Mouse (Mus musculus) E14TG2a.4 (cell line): ENCODE measurements at regions not wholly inside any gene's neighbourhood (a gene's known extent, or its start where the extent isn't known, plus 50 kb on each side); places are given as distances from the start of the nearest gene placed in this dataset.

Experiments
- H3K27me3 ChIP-seq: 2 replicates; pipeline ENCODE4 v1.6.1; 2014; ENCODE audit warnings: low read length, control low read depth; ENCODE audit not compliant: insufficient read depth
- H3K36me3 ChIP-seq: 2 replicates; pipeline ENCODE4 v1.6.1; 2014; ENCODE audit warnings: low read length, control low read depth; ENCODE audit not compliant: insufficient read depth
- H3K4me1 ChIP-seq: replicated peaks from 2 replicates; pipeline ENCODE4 v1.6.1; 2014; ENCODE audit warnings: low read depth, low read length, control low read depth
- H3K4me3 ChIP-seq: replicated peaks from 2 replicates; pipeline ENCODE4 v1.5.1; 2014; ENCODE audit warnings: mild to moderate bottlenecking, low read length
- H3K9me3 ChIP-seq: 2 replicates; pipeline ENCODE4 v1.6.1; 2014; ENCODE audit warnings: low read length, control low read depth
- CTCF ChIP-seq: conservative IDR thresholded peaks from 2 replicates; pipeline ENCODE4 v1.5.1; 2014; ENCODE audit warnings: low read length
- NANOG ChIP-seq: IDR thresholded peaks from 2 replicates; pipeline ENCODE4 v1.6.1; 2014; ENCODE audit warnings: borderline replicate concordance, low read length, mixed read lengths
- POU5F1 ChIP-seq: IDR thresholded peaks from 2 replicates; pipeline ENCODE4 v1.6.1; 2014; ENCODE audit warnings: low read length, borderline replicate concordance

- Histone ChIP-seq H3K27me3 (no peaks in the 10 kb centered on the region), H3K4me3 (no peak overlapping the region), H3K4me1 (no peaks in the 10 kb centered on the region), H3K9me3 (no peaks in the 10 kb centered on the region), H3K36me3 (no peaks in the 10 kb centered on the region)
- TF ChIP-seq NANOG (no peak), CTCF (no peak), POU5F1 (no peak)
Observed at GRCm38 (mm10) chr12:58360258-58360657, 91.2 kb upstream of the Clec14a start.

GRCm38 (mm10) chr12:58334163-58334562 lies 65.1 kb upstream of the Clec14a start:
- no peaks in the 10 kb centered on the region for H3K4me1 ChIP-seq
- no peaks in the 10 kb centered on the region for H3K9me3 ChIP-seq
- H3K27me3 ChIP-seq, result no peaks in the 10 kb centered on the region
- H3K36me3 ChIP-seq, result no peaks in the 10 kb centered on the region
- TF ChIP-seq POU5F1 (no peak), CTCF (no peak), NANOG (no peak)
- no peak overlapping the region for H3K4me3 ChIP-seq

- no peak for TF ChIP-seq CTCF
- TF ChIP-seq NANOG, result no peak
- TF ChIP-seq POU5F1, result no peak
- Histone ChIP-seq H3K36me3 (no peaks in the 10 kb centered on the region), H3K4me1 (no peaks in the 10 kb centered on the region), H3K27me3 (no peaks in the 10 kb centered on the region), H3K4me3 (no peak overlapping the region), H3K9me3 (no peaks in the 10 kb centered on the region)
Observed at GRCm38 (mm10) chr12:58329913-58330312, 60.8 kb upstream of the Clec14a start.

- TF ChIP-seq NANOG, result no peak
- no peak for TF ChIP-seq POU5F1
- TF ChIP-seq CTCF, result no peak
- H3K4me3 ChIP-seq, result no peak overlapping the region
Observed at GRCm38 (mm10) chr12:58323953-58324352, 54.9 kb upstream of the Clec14a start.

More at GRCm38 (mm10) chr12:58323953-58324352, 54.9 kb upstream of the Clec14a start:
- H3K4me1 ChIP-seq, result no peaks in the 10 kb centered on the region
- no peaks in the 10 kb centered on the region for H3K36me3 ChIP-seq
- H3K9me3 ChIP-seq, result no peaks in the 10 kb centered on the region
- no peaks in the 10 kb centered on the region for H3K27me3 ChIP-seq
